Mouse (Mus musculus) limb, embryonic 15.5 days (tissue): ENCODE data around the gene Snai1. TPM values are rescaled to one million over a fixed set of nuclear protein-coding genes. Genes with fewer than 3 reads are reported as not detected.

ENCODE experiments used
- ATAC-seq: fragments of 200-750 bp; cut with Nextera tagmentation; 2 replicates; pipeline ENCODE4 v1.8.0; 2017; ENCODE audit warnings: low read depth, moderate TSS enrichment; ENCODE audit not compliant: insufficient number of reproducible peaks, low FRiP score, low TSS enrichment
- H3K27ac ChIP-seq: fragments of 300-500 bp; sonication (generic); 2 replicates; pipeline ENCODE4 v1.5.1; 2015; ENCODE audit warnings: moderate library complexity, mild to moderate bottlenecking, inconsistent platforms
- H3K27me3 ChIP-seq: fragments of 300-500 bp; sonication (generic); 2 replicates; pipeline ENCODE4 v1.6.1; 2015; ENCODE audit warnings: inconsistent platforms
- H3K36me3 ChIP-seq: fragments of 300-500 bp; sonication (generic); 2 replicates; pipeline ENCODE4 v1.6.1; 2015; ENCODE audit warnings: inconsistent platforms
- H3K4me1 ChIP-seq: fragments of 300-500 bp; sonication (generic); 2 replicates; pipeline ENCODE4 v1.6.1; 2015; ENCODE audit warnings: inconsistent platforms
- H3K4me2 ChIP-seq: fragments of 300-500 bp; sonication (generic); 2 replicates; pipeline ENCODE4 v1.6.1; 2015; ENCODE audit warnings: mild to moderate bottlenecking, inconsistent platforms
- H3K4me3 ChIP-seq: fragments of 300-500 bp; sonication (generic); 2 replicates; pipeline ENCODE4 v1.5.1; 2015; ENCODE audit warnings: mild to moderate bottlenecking, inconsistent platforms
- H3K9ac ChIP-seq: fragments of 300-500 bp; sonication (generic); 2 replicates; pipeline ENCODE4 v1.6.1; 2015; ENCODE audit warnings: inconsistent platforms
- H3K9me3 ChIP-seq: fragments of 300-500 bp; sonication (generic); 2 replicates; pipeline ENCODE4 v1.6.1; 2016; ENCODE audit warnings: inconsistent platforms
- WGBS: fragments of 180-500 bp; shearing (Covaris S2); methylation state at CpG from one replicate; pipeline ENCODE4 v1.1.7; 2015; 5-methylcytosine and 5-hydroxymethylcytosine counted together
- polyA plus RNA-seq: library from polyadenylated mRNA; unstranded; fragments of >200 nt; fragmentation: Nextera tagmentation; extraction: Ambion mirVana; gene quantifications from 2 replicates; pipeline ENCODE4 v1.2.1, GENCODE M21; 2015

Gene Snai1
- polyA plus RNA-seq, 1 experiment from 2014 or later = 52.6 TPM

DNA sequence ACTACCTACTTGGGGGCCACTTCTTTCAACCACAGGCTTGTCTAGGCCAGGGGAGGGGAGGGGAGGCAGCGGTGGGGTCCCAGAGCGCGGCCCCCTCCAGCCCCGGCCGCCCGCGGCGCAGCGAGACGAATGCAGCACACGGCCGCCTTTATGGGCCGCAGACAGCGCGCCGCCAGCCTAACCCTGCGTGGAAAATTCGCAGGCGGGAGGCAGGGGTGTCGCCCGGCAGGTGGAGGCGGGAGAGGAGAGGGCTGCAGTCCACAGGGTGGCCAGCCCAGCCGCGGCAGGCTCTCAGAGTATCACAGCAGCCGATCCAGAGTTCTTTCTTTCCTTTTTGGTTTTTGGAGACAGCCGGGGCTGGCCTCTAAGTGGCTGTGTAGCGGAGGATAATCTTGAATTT is 21.4 kb downstream of the Snai1 start:
- Histone ChIP-seq H3K9me3 (no peaks in the 10 kb centered on the region), H3K4me2 (peak overlapping the region; percentile 44), H3K4me1 (peaks cover 53% of the 10 kb centered on the region), H3K27ac (peak overlapping the region; percentile 81), H3K36me3 (no peaks in the 10 kb centered on the region), H3K27me3 (no peaks in the 10 kb centered on the region), H3K9ac (peak overlapping the region; percentile 14; the same call in 1 of the 2 replicates), H3K4me3 (peak overlapping the region; percentile 13)
- 8% methylated on average over 27 of the region's 27 CpGs for WGBS
- peak; percentile 15; the same call in 1 of the 2 replicates for ATAC-seq

DNA sequence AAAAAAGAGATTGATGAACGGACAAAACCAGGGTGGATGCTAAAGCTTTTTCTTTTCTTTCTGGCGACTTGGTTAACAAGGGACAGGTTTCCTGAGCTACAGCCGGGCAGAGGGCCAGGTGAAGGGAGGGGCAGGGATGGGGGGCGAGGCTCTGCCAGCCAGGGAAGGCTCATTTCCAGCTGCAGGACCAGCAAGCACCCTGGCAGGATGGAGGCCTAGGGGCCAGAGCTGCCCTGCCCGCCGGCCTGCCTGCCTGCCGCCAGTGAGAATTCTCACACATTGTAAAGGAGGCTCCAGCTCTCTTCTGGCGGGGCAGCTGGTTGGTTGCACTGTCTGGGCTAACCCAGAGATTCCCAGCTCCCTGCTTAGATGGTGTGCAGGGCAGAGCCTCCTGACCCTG is 24.1 kb downstream of the Snai1 start:
- Histone ChIP-seq H3K9ac (no peak overlapping the region), H3K4me3 (no peak overlapping the region), H3K9me3 (no peaks in the 10 kb centered on the region), H3K4me2 (no peak overlapping the region), H3K27ac (peak overlapping the region; percentile 93), H3K36me3 (no peaks in the 10 kb centered on the region), H3K4me1 (peaks cover 73% of the 10 kb centered on the region), H3K27me3 (no peaks in the 10 kb centered on the region)
- no peak for ATAC-seq
- whole genome bisulfite sequencing = 19% methylated on average over 8 of the region's 8 CpGs

DNA sequence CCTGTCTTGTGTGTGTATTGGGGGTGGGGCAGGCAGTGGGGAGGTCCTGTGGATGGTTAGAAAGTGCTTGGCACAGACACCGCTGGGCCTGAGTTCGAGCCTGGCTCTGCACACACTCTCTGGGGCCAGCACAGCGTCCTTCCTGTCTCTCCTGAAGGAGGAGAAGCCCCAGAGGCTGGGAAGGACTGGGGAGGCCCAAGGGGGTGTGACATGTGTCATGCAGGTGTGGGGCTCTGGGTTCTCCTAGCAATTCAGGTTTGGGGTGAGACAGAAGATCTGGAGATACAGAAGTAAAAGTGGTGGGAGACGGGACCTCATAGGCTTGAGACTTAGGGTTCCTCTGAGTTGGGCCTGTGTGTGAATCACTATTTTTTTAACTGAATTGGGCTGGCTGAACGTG is 25.0 kb downstream of the Snai1 start:
- Histone ChIP-seq H3K36me3 (no peaks in the 10 kb centered on the region), H3K9ac (no peak overlapping the region), H3K4me2 (no peak overlapping the region), H3K27me3 (no peaks in the 10 kb centered on the region), H3K27ac (peak overlapping the region; percentile 93), H3K4me3 (no peak overlapping the region), H3K9me3 (no peaks in the 10 kb centered on the region), H3K4me1 (peaks cover 74% of the 10 kb centered on the region)
- no peak for ATAC-seq
- WGBS = 28% methylated on average over 5 of the region's 5 CpGs

DNA sequence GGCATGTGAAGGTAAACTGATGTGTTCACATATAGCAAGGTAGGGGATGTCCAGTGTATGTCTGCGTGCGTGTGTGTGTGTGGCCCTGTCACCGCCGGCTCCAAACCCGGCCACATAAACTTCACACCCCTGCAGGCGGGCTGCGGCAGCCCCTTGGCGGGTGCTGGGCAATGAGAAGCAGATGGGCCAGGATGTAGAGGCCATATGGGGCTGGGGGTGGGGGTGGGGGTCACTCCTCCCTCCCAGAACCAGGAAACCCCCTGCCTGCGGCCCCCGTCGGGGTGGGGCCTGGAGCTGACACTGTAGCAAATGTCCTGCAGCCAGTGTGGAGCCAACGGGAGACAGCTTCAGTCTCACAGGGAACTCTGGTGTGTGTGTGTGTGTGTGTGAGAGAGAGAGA is 25.7 kb downstream of the Snai1 start:
- no peaks in the 10 kb centered on the region for H3K36me3 ChIP-seq
- H3K27ac ChIP-seq = peak overlapping the region; percentile 93
- ATAC-seq = peak; percentile 66
- H3K27me3 ChIP-seq = no peaks in the 10 kb centered on the region
- no peak overlapping the region for H3K9ac ChIP-seq
- no peaks in the 10 kb centered on the region for H3K9me3 ChIP-seq
- H3K4me3 ChIP-seq = no peak overlapping the region
- peaks cover 73% of the 10 kb centered on the region for H3K4me1 ChIP-seq
- H3K4me2 ChIP-seq = 0 out of 2 replicates have a peak overlapping the region, but pooled peaks have one; percentile 14
- WGBS = 7% methylated on average over 12 of the region's 12 CpGs

DNA sequence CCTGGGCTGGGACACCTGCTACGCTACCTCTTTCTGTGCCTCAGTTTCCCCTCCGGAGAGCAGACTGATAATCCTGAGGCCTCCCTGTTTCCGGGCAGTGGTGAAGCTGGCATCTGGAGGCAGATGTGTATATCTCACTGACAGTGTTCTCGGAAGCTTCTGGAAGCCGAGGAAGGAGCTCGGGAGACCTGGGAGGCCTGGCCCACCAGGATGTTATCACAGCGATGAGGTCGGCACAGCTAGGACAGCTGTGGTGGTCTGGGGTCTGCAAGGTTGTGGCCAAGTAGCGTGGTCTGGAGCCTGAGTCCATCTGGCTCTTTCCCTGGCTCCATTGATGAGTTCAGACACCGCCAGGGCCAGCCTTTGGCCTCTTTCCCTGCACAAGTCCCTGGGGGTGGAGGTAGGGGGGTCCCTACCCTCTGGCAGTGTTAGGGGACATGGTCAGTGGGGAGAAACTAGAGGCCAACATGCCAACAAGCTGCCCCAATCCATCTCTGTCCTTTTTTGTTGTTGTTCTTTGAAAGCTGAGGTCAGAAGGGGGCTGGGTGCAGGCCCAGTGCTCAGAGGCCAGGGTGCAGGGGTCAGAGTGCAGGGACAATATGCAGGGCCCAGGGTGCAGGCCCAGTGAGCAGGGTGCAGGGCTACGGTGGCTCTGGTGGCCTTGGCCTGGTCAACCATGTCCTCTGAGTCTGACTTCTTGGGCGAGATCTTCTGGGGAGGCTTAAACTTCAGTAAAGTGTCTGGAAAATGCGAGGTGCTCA is 26.7 kb downstream of the Snai1 start:
- ATAC-seq = no peak
- WGBS = 62% methylated on average over 13 of the region's 13 CpGs
- H3K36me3 ChIP-seq = no peaks in the 10 kb centered on the region
- H3K27me3 ChIP-seq = no peaks in the 10 kb centered on the region
- no peak overlapping the region for H3K4me2 ChIP-seq
- no peaks in the 10 kb centered on the region for H3K9me3 ChIP-seq
- no peak overlapping the region for H3K4me3 ChIP-seq
- H3K4me1 ChIP-seq = peaks cover 69% of the 10 kb centered on the region
- H3K27ac ChIP-seq = peak overlapping the region; percentile 93
- no peak overlapping the region for H3K9ac ChIP-seq

DNA sequence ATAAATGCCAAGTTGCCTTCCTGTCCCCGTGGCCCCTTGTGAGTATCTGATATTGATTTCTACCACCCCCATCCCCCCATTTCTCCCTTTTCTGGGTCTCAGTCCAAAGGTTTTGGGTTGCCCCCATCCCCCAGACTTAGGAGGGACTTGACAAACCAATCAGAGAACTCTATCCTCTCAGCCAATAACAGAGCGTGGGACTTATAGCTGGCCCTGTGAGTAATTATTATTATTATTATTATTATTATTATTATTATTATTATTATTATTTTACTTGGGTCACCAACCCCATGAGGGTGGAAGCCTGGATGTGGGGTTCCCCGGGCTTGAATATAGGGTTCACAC is 27.3 kb downstream of the Snai1 start:
- no peak for ATAC-seq
- no peaks in the 10 kb centered on the region for H3K27me3 ChIP-seq
- whole genome bisulfite sequencing = 30% methylated on average over 3 of the region's 3 CpGs
- peak overlapping the region; percentile 9; the same call in 1 of the 2 replicates for H3K4me3 ChIP-seq
- peak overlapping the region; percentile 38 for H3K4me2 ChIP-seq
- peaks cover 69% of the 10 kb centered on the region for H3K4me1 ChIP-seq
- H3K36me3 ChIP-seq = no peaks in the 10 kb centered on the region
- peak overlapping the region; percentile 93 for H3K27ac ChIP-seq
- H3K9ac ChIP-seq = no peak overlapping the region
- no peaks in the 10 kb centered on the region for H3K9me3 ChIP-seq

DNA sequence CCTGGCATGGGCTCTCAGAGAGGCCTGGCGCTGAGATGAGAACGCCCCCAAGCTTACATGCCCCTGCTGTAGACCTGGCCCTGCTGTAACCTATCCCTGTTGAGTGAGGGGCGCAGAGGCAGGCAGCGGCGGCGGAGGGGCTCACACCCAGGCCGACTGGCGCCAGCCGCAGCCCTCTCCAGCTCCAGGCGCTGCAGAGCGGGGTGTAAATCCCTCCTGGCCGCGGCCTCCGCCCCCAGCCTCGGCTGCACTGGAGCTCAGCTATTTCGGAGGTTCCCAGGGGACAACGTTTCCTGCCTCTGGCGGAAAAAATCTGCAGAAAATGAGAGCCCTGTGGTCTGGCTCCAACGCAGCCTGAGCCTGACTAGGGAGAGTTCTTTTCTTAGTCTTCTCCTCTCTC is 27.7 kb downstream of the Snai1 start:
- H3K27me3 ChIP-seq = no peaks in the 10 kb centered on the region
- peaks cover 72% of the 10 kb centered on the region for H3K4me1 ChIP-seq
- ATAC-seq = peak; percentile 41
- H3K4me2 ChIP-seq = peak overlapping the region; percentile 38
- peak overlapping the region; percentile 9 for H3K4me3 ChIP-seq
- no peak overlapping the region for H3K9ac ChIP-seq
- no peaks in the 10 kb centered on the region for H3K9me3 ChIP-seq
- H3K36me3 ChIP-seq = no peaks in the 10 kb centered on the region
- WGBS = 2% methylated on average over 19 of the region's 19 CpGs
- peak overlapping the region; percentile 93 for H3K27ac ChIP-seq

DNA sequence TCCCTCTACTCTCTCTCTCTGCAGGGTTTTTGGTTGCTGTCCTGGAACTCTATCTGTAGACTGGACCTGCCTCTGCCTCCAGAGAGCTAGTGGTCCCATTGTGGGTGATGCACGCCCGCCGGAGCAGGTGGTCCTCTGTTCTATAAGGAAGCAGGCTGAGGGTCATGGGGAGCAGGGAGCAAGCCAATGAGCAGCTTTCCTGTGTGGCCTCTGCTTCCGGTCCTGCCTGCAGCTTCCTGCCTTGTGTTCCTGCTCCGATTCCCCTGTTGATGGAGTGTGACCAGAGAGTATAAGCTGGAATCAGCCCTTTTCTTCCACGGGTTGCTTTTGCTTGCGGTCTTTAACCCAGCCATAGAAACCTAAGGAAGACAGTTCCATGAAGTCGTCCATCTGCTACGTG is 30.1 kb downstream of the Snai1 start:
- H3K4me3 ChIP-seq = no peak overlapping the region
- ATAC-seq = no peak
- no peaks in the 10 kb centered on the region for H3K9me3 ChIP-seq
- no peaks in the 10 kb centered on the region for H3K27me3 ChIP-seq
- H3K27ac ChIP-seq = peak overlapping the region; percentile 67; the same call in 1 of the 2 replicates
- no peaks in the 10 kb centered on the region for H3K36me3 ChIP-seq
- peaks cover 69% of the 10 kb centered on the region for H3K4me1 ChIP-seq
- H3K4me2 ChIP-seq = no peak overlapping the region
- 82% methylated on average over 9 of the region's 9 CpGs for WGBS
- no peak overlapping the region for H3K9ac ChIP-seq

DNA sequence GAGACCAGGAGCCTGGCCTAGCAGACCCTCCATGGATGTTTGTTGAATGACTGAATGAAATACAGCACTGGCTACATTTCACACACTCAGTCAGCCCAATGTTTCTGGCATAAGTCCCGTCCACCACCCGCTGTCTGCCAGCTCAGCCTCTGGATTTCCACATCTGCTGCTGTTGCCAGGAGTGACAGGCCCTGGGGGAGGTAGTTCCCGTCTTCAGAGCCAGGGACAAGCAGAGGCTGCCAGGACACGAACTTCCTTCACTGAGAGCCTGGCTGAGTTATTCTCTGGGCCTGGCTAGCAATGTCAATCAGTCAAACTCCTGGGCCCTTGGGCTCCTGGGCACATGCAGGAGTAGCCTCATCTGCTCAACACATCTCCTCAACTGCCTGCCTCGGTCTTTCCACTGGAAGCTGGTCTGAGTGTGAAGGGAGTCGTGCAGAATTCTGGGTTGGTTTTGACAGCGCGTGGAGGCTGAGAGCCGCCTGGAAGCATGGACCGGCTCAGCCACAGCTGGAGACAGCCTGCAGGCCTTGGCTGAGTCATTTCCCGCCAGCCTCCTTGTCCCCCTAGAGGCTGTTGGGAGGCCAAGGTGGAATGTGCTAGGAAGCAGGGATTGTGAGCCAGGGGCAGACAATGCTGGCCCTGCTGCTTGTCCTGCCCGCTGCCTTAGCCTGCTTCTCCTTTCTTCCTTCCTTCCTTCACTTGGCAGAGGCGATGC is 32.1 kb downstream of the Snai1 start:
- H3K9ac ChIP-seq = no peak overlapping the region
- no peaks in the 10 kb centered on the region for H3K9me3 ChIP-seq
- H3K4me2 ChIP-seq = no peak overlapping the region
- ATAC-seq = peak; percentile 62
- H3K27ac ChIP-seq = peak overlapping the region; percentile 90
- H3K4me1 ChIP-seq = peaks cover 58% of the 10 kb centered on the region
- no peaks in the 10 kb centered on the region for H3K27me3 ChIP-seq
- 25% methylated on average over 13 of the region's 13 CpGs for WGBS
- H3K4me3 ChIP-seq = no peak overlapping the region
- no peaks in the 10 kb centered on the region for H3K36me3 ChIP-seq

DNA sequence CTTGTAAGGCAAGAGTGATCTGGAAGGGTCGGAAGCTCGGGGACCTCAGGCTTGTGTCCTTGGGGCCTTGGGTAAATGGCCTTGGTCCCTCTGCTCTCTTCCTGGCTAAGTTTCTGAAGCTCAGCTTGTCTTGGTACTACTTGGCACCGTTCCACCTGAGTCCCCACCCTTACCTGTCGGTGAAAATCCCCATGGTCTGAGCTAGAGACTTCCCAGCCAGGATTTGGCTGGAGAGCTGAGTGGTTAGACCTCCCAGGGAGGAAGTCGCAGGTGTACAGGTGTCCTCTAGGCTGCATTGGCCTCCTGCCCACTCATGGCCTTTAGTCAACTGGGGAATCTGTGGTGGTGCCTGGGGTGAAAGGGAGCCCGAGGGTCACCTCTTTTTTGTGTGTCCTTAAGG is 32.8 kb downstream of the Snai1 start:
- Histone ChIP-seq H3K9me3 (no peaks in the 10 kb centered on the region), H3K27me3 (no peaks in the 10 kb centered on the region), H3K36me3 (no peaks in the 10 kb centered on the region), H3K9ac (no peak overlapping the region), H3K27ac (peak overlapping the region; percentile 90), H3K4me3 (no peak overlapping the region), H3K4me1 (peaks cover 52% of the 10 kb centered on the region), H3K4me2 (no peak overlapping the region)
- ATAC-seq = no peak
- WGBS = 78% methylated on average over 6 of the region's 6 CpGs

DNA sequence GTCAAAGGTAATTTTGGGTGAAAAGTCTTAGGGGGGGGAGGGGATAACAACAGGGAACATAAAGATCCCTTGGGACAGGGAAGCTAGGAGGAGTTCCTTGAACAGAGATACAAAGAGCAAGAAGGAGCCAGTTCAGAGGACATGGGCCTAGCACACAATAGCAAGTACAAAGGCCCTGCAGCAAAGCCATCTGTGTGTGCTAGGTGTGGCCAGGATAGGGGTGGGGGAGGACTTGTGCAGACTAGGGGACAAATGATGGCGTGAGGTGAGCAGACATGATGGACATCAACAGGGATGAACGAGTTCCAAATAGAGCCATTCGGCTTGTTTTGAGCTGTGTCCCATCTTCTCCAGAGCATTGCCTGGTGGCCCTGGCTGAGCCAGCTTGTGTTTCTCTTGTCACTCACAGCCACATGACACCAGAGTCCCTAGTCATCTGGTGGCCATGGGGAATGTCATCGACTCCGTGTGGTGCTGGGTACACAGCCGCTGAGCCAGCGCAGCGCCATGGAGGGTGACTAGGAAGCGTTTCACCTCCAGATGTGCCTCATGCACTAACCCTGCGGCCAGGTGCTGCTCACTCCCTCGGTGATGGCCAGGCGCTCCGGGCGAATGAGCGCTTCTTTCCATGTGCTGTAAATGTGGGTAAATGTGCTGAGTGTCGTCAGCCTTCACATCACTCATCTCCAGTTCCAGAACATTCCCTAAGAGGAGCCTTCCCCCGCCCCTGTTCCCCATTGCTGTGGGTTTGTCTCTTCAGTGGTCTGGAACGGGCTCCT is 33.6 kb downstream of the Snai1 start:
- no peak overlapping the region for H3K4me2 ChIP-seq
- H3K9ac ChIP-seq = no peak overlapping the region
- H3K4me3 ChIP-seq = no peak overlapping the region
- no peaks in the 10 kb centered on the region for H3K36me3 ChIP-seq
- 74% methylated on average over 18 of the region's 18 CpGs for WGBS
- no peak for ATAC-seq
- H3K27me3 ChIP-seq = no peaks in the 10 kb centered on the region
- peak overlapping the region; percentile 90 for H3K27ac ChIP-seq
- no peaks in the 10 kb centered on the region for H3K9me3 ChIP-seq
- H3K4me1 ChIP-seq = peaks cover 48% of the 10 kb centered on the region

DNA sequence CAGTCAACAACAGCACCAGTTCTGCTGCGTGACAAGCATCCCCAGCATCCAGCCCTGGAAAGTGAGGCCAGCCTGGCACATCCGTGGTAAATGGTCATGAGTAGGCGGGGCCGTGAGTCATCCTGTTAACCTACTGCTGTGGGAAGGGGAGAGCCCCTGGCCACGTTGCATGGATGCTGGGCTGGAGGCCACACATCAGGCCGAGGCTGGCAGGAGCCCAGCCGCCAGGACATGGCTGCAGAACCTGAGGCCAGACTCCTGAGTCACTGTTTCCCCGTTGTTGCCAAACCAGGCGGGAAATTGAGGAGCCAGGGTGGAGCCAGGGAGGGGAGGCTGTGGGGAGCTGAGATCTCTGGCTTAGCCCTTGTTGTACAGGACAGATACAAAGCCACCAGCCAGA is 36.8 kb downstream of the Snai1 start:
- no peaks in the 10 kb centered on the region for H3K36me3 ChIP-seq
- H3K4me2 ChIP-seq = no peak overlapping the region
- no peak for ATAC-seq
- H3K27ac ChIP-seq = 0 out of 2 replicates have a peak overlapping the region, but pooled peaks have one; percentile 34
- H3K4me3 ChIP-seq = no peak overlapping the region
- no peaks in the 10 kb centered on the region for H3K27me3 ChIP-seq
- H3K9ac ChIP-seq = no peak overlapping the region
- peaks cover 41% of the 10 kb centered on the region for H3K4me1 ChIP-seq
- H3K9me3 ChIP-seq = no peaks in the 10 kb centered on the region
- WGBS = 44% methylated on average over 9 of the region's 9 CpGs
